Mouse (Mus musculus) liver, embryonic 14.5 days (tissue): ENCODE measurements at regions not wholly inside any gene's neighbourhood (a gene's known extent, or its start where the extent isn't known, plus 50 kb on each side); places are given as distances from the start of the nearest gene placed in this dataset.

Experiments
- ATAC-seq: fragments of 200-750 bp; cut with Nextera tagmentation; 2 replicates; pipeline ENCODE4 v1.8.0; 2017; ENCODE audit warnings: moderate number of reproducible peaks, mild to moderate bottlenecking, moderate library complexity; ENCODE audit not compliant: insufficient read depth
- DNase-seq, 3 experiments: peaks; one replicate each; pipeline ENCODE4 v3.0.0-alpha.2; 2012 to 2013; ENCODE audit warnings: low read depth in 3 of 3, low spot score in 3 of 3
- H3K27ac ChIP-seq: fragments of 300-500 bp; sonication (generic); 2 replicates; pipeline ENCODE4 v1.5.1; 2014; ENCODE audit warnings: moderate library complexity, mild to moderate bottlenecking, control low read depth, inconsistent platforms
- H3K27me3 ChIP-seq: fragments of 300-500 bp; sonication (generic); 2 replicates; pipeline ENCODE4 v1.6.1; 2014; ENCODE audit warnings: mild to moderate bottlenecking, low read length, moderate library complexity; ENCODE audit not compliant: control insufficient read depth, insufficient read depth
- H3K36me3 ChIP-seq: fragments of 300-500 bp; sonication (generic); replicated peaks from 2 replicates; pipeline ENCODE4 v1.6.1; 2014; ENCODE audit warnings: low read depth; ENCODE audit not compliant: control insufficient read depth, insufficient read depth
- H3K4me1 ChIP-seq, 2 experiments: fragments of 200-500 bp in 1 of 2; fragments of 300-500 bp in 1 of 2; sonication (generic) in 1 of 2; replicated peaks; 2 replicates each; pipeline ENCODE4 v1.6.1; 2012 to 2014; ENCODE audit warnings: antibody characterized with exemption in 1 of 2, inconsistent platforms in 1 of 2, low read length in 1 of 2; ENCODE audit not compliant: control insufficient read depth in 2 of 2, insufficient read depth in 2 of 2
- H3K4me2 ChIP-seq: fragments of 300-500 bp; sonication (generic); 2 replicates; pipeline ENCODE4 v1.6.1; 2014; ENCODE audit warnings: low read depth, mild to moderate bottlenecking, control low read depth, moderate library complexity
- H3K4me3 ChIP-seq, 2 experiments: fragments of 200-500 bp in 1 of 2; fragments of 300-500 bp in 1 of 2; sonication (generic) in 1 of 2; 2 replicates each; pipeline ENCODE4 v1.5.1; 2012 to 2014; ENCODE audit warnings: low read depth in 2 of 2, low read length in 2 of 2, mild to moderate bottlenecking in 2 of 2, control low read depth in 1 of 2, inconsistent platforms in 1 of 2, moderate library complexity in 1 of 2; ENCODE audit not compliant: insufficient read depth in 1 of 2
- H3K9ac ChIP-seq: fragments of 300-500 bp; sonication (generic); replicated peaks from 2 replicates; pipeline ENCODE4 v1.6.1; 2014; ENCODE audit warnings: mild to moderate bottlenecking, control low read depth, moderate library complexity
- H3K9me3 ChIP-seq: fragments of 300-500 bp; sonication (generic); 2 replicates; pipeline ENCODE4 v1.6.1; 2016; ENCODE audit warnings: low read length, mixed read lengths; ENCODE audit not compliant: control insufficient read depth
- CTCF ChIP-seq: IDR thresholded peaks from 2 replicates; pipeline ENCODE4 v1.5.1; 2016; ENCODE audit warnings: antibody characterized with exemption, low read depth, control low read depth
- EP300 ChIP-seq: IDR thresholded peaks from 2 replicates; pipeline ENCODE4 v1.6.1; 2016; ENCODE audit warnings: antibody characterized with exemption, low read depth
- WGBS: fragments of 180-500 bp; shearing (Covaris S2); extraction: QIAGEN DNeasy Blood & Tissue Kit; methylation state at CpG from one replicate; pipeline ENCODE4 v1.1.7; 2014; ENCODE audit not compliant: insufficient replicate concordance; 5-methylcytosine and 5-hydroxymethylcytosine counted together

DNA sequence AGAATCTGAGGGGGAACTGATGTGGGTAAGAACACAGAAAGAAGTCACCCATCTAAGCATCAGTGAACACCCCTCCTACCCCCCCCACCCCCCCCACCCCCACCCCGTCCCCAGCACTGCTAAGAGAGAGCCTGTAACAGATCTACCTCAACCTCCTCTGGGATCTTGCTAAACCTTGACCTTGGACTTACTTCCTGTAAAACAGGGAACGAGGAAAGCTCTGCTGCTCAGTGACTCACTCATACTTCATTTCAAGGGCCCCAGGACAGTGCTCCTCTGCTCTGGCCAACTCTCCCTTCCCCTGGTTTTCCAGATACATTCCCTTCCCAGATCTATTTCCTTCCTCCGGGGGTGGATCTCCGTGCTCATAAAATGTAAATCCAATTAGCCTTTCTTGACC lies 510.4 kb upstream of the Mpdz start:
- Histone ChIP-seq H3K4me1 (no peaks in the 10 kb centered on the region), H3K4me3 (no peak overlapping the region), H3K9me3 (no peaks in the 10 kb centered on the region), H3K27me3 (no peaks in the 10 kb centered on the region), H3K9ac (no peak overlapping the region), H3K4me2 (no peak overlapping the region), H3K27ac (no peak overlapping the region), H3K36me3 (no peaks in the 10 kb centered on the region)
- ATAC-seq (no peak), DNase-seq (no peak)
- WGBS: 29% methylated on average over 4 of the region's 4 CpGs
- TF ChIP-seq CTCF (no peak), EP300 (no peak)

DNA sequence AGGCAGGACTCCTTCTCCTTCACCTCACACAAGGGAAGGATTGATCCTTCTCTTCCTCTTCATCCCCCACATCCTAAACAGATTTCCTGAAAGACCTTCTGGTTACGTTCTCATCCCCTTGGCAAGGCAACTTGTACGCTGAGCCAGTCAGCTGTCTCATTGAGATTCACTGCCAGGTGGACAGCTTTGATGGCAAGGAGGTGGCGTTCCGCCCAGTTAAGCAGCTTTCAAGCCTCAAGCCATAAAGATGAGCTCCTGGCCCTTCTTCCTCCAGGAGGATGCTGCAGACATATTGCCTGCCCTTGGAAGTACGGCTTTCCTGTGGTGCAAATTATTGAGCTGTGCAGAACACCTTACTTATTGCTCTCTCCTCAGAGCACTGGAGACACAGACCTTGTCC lies 494.8 kb upstream of the Mpdz start:
- ATAC-seq (no peak), DNase-seq (no peak)
- Histone ChIP-seq H3K27ac (no peak overlapping the region), H3K36me3 (no peaks in the 10 kb centered on the region), H3K4me1 (no peaks in the 10 kb centered on the region), H3K4me3 (no peak overlapping the region), H3K4me2 (no peak overlapping the region), H3K9me3 (no peaks in the 10 kb centered on the region), H3K27me3 (no peaks in the 10 kb centered on the region), H3K9ac (no peak overlapping the region)
- TF ChIP-seq CTCF: no peak
- no peak for TF ChIP-seq EP300
- 52% methylated on average over 5 of the region's 5 CpGs for WGBS

DNA sequence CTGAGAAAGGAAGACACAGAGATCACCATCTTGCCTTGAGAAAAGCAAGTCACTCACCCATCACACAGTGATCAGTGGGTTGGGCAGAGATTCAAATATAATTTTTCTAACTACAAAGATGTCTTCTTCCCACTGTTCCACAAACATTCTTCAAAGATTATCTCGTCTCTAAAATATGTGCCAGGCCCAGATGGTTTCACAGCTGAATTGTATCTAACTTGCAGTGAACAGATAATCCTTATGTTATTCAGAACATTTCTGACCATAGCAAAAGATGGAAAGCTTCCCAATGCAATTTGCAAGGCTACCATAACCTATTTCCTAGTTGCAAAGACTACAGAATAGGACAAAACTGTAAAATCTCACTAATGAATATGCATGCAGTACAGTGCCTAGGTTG lies 488.3 kb upstream of the Mpdz start:
- TF ChIP-seq EP300 (no peak), CTCF (no peak)
- no peak overlapping the region for H3K4me3 ChIP-seq
- no peak for DNase-seq
- H3K36me3 ChIP-seq: no peaks in the 10 kb centered on the region
- 40% methylated on average over 1 of the region's 1 CpGs for WGBS
- H3K4me1 ChIP-seq: no peaks in the 10 kb centered on the region
- no peak overlapping the region for H3K9ac ChIP-seq
- H3K27me3 ChIP-seq: no peaks in the 10 kb centered on the region
- H3K27ac ChIP-seq: no peak overlapping the region
- no peak for ATAC-seq
- no peak overlapping the region for H3K4me2 ChIP-seq
- no peaks in the 10 kb centered on the region for H3K9me3 ChIP-seq

DNA sequence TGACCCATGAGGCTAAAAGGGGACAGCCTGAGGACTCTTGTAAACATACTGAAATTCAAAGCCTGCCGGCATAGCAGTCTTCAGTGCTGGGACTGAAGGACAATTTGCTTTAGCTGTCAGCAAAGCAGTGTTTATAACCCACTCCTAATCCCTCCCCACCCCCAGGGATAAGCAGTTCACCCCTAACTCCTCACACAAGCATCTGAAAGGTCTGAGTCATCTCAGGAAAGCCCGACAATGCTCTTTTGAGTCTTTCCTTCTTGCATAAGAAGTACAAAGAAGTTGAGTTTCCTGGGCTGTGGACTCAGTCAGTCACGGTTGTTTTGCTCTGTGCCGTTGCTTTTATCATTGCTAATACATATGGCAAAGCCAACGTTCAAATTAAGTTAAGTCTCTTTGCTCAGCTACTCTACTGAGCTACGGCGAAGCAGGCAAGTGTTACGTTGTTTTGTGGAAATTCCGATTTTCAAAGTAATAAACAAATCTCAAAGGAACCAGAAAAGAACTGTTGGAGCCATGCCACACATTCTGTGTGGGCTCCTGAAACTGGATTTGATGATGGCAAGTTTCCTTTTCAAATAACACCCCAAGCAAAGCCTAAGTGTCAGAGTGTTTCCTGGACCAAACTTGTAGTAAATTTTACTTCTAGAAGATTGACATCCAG lies 486.1 kb upstream of the Mpdz start:
- WGBS: 46% methylated on average over 9 of the region's 9 CpGs
- DNase-seq: no peak
- ATAC-seq: no peak
- TF ChIP-seq CTCF: no peak
- no peak for TF ChIP-seq EP300
- Histone ChIP-seq H3K4me1 (no peaks in the 10 kb centered on the region), H3K4me2 (no peak overlapping the region), H3K27ac (no peak overlapping the region), H3K9ac (no peak overlapping the region), H3K9me3 (no peaks in the 10 kb centered on the region), H3K36me3 (no peaks in the 10 kb centered on the region), H3K4me3 (no peak overlapping the region), H3K27me3 (no peaks in the 10 kb centered on the region)

DNA sequence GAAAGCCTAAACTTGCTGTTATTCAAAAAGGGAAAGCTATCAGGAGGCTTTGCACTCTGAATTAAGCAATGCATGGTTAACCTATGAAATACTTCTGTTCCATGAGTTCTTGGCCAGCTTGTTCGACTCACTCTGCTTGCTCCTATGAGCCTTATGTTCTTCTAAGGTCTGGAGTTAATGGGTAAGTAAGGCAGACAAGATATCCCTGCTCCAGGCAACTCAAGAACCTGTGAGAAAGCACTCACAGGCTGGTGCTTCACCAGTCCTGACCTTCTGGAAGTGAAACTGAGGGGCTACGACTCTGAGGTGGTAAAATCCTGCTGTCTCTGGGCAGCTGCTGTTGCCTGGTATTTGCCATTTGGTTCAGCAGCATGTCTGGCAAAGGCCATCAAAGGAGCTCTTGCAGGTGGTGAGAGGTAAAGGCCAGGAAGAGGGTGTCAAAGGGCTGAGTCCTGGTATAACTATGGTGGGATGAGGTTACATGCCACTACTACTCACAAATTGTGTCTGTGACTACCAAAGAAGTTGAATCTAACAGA lies 484.6 kb upstream of the Mpdz start:
- Histone ChIP-seq H3K4me2 (no peak overlapping the region), H3K4me1 (no peaks in the 10 kb centered on the region), H3K9ac (no peak overlapping the region), H3K4me3 (no peak overlapping the region), H3K27ac (no peak overlapping the region), H3K9me3 (no peaks in the 10 kb centered on the region), H3K36me3 (no peaks in the 10 kb centered on the region), H3K27me3 (no peaks in the 10 kb centered on the region)
- ATAC-seq (no peak), DNase-seq (no peak)
- TF ChIP-seq EP300 (no peak), CTCF (no peak)
- 41% methylated on average over 2 of the region's 2 CpGs for WGBS
